ENCODE assay signal across 11 mouse cellular contexts in genomic region chr17:29985534-29985933, GRCm38 (mm10). TPM values are rescaled to one million over a fixed set of nuclear protein-coding genes. Genes with fewer than 3 reads are reported as not detected.
DNase-seq lines count a peak whose midpoint lies in the region; ATAC-seq and TF ChIP-seq lines count a peak whose summit lies in the region.
"Had no signal": no experiment of that assay in that cellular context is flagged by ENCODE, and none has a peak within 500 bp of the region (broad histone marks: within the 10 kb centered on the region; RNA-seq: fewer than 3 reads in every experiment).

No protein-coding gene starts in this region.

- peaks cover 8% of the 10 kb centered on the region; the same call in 1 of the 2 replicates for H3K4me1 ChIP-seq in kidney, embryonic 15.5 days
- no peaks in the 10 kb centered on the region; the same call in 1 of the 2 replicates for H3K4me1 ChIP-seq in hindbrain, embryonic 14.5 days (replicated peaks; ENCODE audit: control insufficient read depth, insufficient read depth, low read length)
- H3K4me1 ChIP-seq: midbrain, embryonic 12.5 days had no signal

- no peak overlapping the region for H3K9ac ChIP-seq in kidney, embryonic 15.5 days
- no peak overlapping the region for H3K9ac ChIP-seq in hindbrain, embryonic 14.5 days
- H3K9ac ChIP-seq: midbrain, embryonic 12.5 days had no signal

- WGBS in kidney, embryonic 15.5 days = 26% methylated on average over 3 of the region's 3 CpGs
- 21% methylated on average over 3 of the region's 3 CpGs for WGBS in hindbrain, embryonic 14.5 days

- H3K4me3 ChIP-seq in gastrocnemius, adult 2 months = no peak overlapping the region
- no peak overlapping the region for H3K4me3 ChIP-seq in kidney, embryonic 15.5 days (replicated peaks)
- no peak overlapping the region for H3K4me3 ChIP-seq in hindbrain, embryonic 14.5 days (replicated peaks; ENCODE audit: low read length)
- H3K4me3 ChIP-seq: limb, embryonic 10.5 days; midbrain, embryonic 12.5 days had no signal

- intact Hi-C loops in gastrocnemius, adult 2 months (cut with DNase I) = no loop called here
- intact Hi-C loops in left cerebral cortex, postnatal 14 days (cut with DNase I) = no loop called here

- no peak for ATAC-seq in kidney, embryonic 15.5 days (replicated peaks; ENCODE audit: low FRiP score)
- no peak for ATAC-seq in erythroblast, adult 5-6 weeks (replicated peaks; ENCODE audit: low FRiP score, poor library complexity, severe bottlenecking)
- ATAC-seq in hindbrain, embryonic 14.5 days (ENCODE audit: low FRiP score) = no peak

- no peaks in the 10 kb centered on the region for H3K36me3 ChIP-seq in kidney, embryonic 15.5 days
- H3K36me3 ChIP-seq in hindbrain, embryonic 14.5 days (replicated peaks; ENCODE audit: control insufficient read depth, insufficient read depth) = no peaks in the 10 kb centered on the region
- H3K36me3 ChIP-seq: limb, embryonic 10.5 days; midbrain, embryonic 12.5 days had no signal

- no peaks in the 10 kb centered on the region for H3K9me3 ChIP-seq in kidney, embryonic 15.5 days (replicated peaks)
- H3K9me3 ChIP-seq in hindbrain, embryonic 14.5 days (ENCODE audit: control insufficient read depth, low read length) = no peaks in the 10 kb centered on the region
- H3K9me3 ChIP-seq: limb, embryonic 10.5 days had no signal

- no peaks in the 10 kb centered on the region for H3K27me3 ChIP-seq in kidney, embryonic 15.5 days
- H3K27me3 ChIP-seq in hindbrain, embryonic 14.5 days (ENCODE audit: control insufficient read depth, insufficient read depth, low read length) = no peaks in the 10 kb centered on the region
- H3K27me3 ChIP-seq: midbrain, embryonic 12.5 days had no signal

- no peak overlapping the region for H3K4me2 ChIP-seq in kidney, embryonic 15.5 days
- H3K4me2 ChIP-seq in hindbrain, embryonic 14.5 days (replicated peaks) = no peak overlapping the region
- H3K4me2 ChIP-seq: midbrain, embryonic 12.5 days had no signal

- peak overlapping the region; percentile 52 for H3K27ac ChIP-seq in gastrocnemius, adult 2 months
- peak overlapping the region; percentile 45; the same call in 1 of the 2 replicates for H3K27ac ChIP-seq in kidney, embryonic 15.5 days
- no peak overlapping the region for H3K27ac ChIP-seq in hindbrain, embryonic 14.5 days
- H3K27ac ChIP-seq: limb, embryonic 10.5 days; midbrain, embryonic 12.5 days had no signal

- TF ChIP-seq CTCF in gastrocnemius, adult 2 months (IDR thresholded peaks at IDR 0.05) = no peak

- DNase-seq in gastrocnemius, adult 2 months = peak; percentile 50
- DNase-seq in gastrocnemius, postnatal 10 days = no peak
- DNase-seq in heart, adult 8-10 months (ENCODE audit: low spot score) = peak; percentile 28
- DNase-seq in lung, postnatal 36 days = peak; percentile 74
- no peak for DNase-seq in left cerebral cortex, postnatal 14 days (ENCODE audit: low spot score in 2 of 2)
- DNase-seq in hindbrain, embryonic 14.5 days (ENCODE audit: low spot score) = no peak
- DNase-seq: cerebellum, adult 2 months had no signal

RNA-seq across cellular contexts. Expression of gene Mdga1, which starts 15.6 kb away (rescaled TPM):
- 10 to 100 TPM; 29.5 to 41.3 TPM for total RNA-seq in gastrocnemius, adult 2 months (2021)
- 10 to 100 TPM; 62.3 to 71.8 TPM for total RNA-seq in gastrocnemius, postnatal 10 days (2021)
- 10 to 100 TPM; 15.6 to 17.3 (median 16.4) TPM for total RNA-seq in heart, adult 8-10 months (2022)
- polyA plus RNA-seq in kidney, embryonic 15.5 days (2015; fragmentation: Nextera tagmentation; extraction: Ambion mirVana) = 1.0 and 2.1 TPM in 2 replicates
- total RNA-seq in erythroblast, adult 5-6 weeks (2015; ENCODE audit: low replicate concordance) = 0.58 and 0.84 TPM in 2 replicates
- 2.4 and 2.5 TPM in 2 replicates for total RNA-seq in erythroblast, adult 5-6 weeks (2017; ENCODE audit: low replicate concordance)
- total RNA-seq in left cerebral cortex, postnatal 14 days (2021) = 10 to 100 TPM; 39.4 to 42.1 TPM
- polyA plus RNA-seq in hindbrain, embryonic 14.5 days (2014; fragmentation: Nextera tagmentation; extraction: Ambion mirVana) = 17.0 and 17.6 TPM in 2 replicates

RNA-seq across cellular contexts. Expression of gene Zfand3, which starts 19.0 kb away (rescaled TPM):
- 100 to 1,000 TPM; 193 to 204 TPM for total RNA-seq in gastrocnemius, adult 2 months (2021)
- 100 to 1,000 TPM; 111 to 119 TPM for total RNA-seq in gastrocnemius, postnatal 10 days (2021)
- total RNA-seq in heart, adult 8-10 months (2022) = 100 to 1,000 TPM; 132 to 150 (median 148) TPM
- 53.0 and 58.4 TPM in 2 replicates for polyA plus RNA-seq in kidney, embryonic 15.5 days (2015; fragmentation: Nextera tagmentation; extraction: Ambion mirVana)
- total RNA-seq in erythroblast, adult 5-6 weeks (2015; ENCODE audit: low replicate concordance) = 10.4 and 17.6 TPM in 2 replicates
- total RNA-seq in erythroblast, adult 5-6 weeks (2017; ENCODE audit: low replicate concordance) = 3.1 and 13.4 TPM in 2 replicates
- 100 to 1,000 TPM; 106 to 114 TPM for total RNA-seq in left cerebral cortex, postnatal 14 days (2021)
- polyA plus RNA-seq in hindbrain, embryonic 14.5 days (2014; fragmentation: Nextera tagmentation; extraction: Ambion mirVana) = 40.4 and 43.2 TPM in 2 replicates

Comparison
In these comparisons a context has a peak if more than half of its experiments do, and no peak if none do; other contexts are left out.
1. DNase-seq: peak in gastrocnemius, adult 2 months (single experiment), heart, adult 8-10 months (single experiment) and lung, postnatal 36 days (single experiment); none in gastrocnemius, postnatal 10 days (single experiment), left cerebral cortex, postnatal 14 days (0 of 2) and hindbrain, embryonic 14.5 days (single experiment).
2. RNA of gene Mdga1, which starts 15.6 kb away (total RNA-seq): 62.3 to 71.8 TPM in gastrocnemius, postnatal 10 days, 39.4 to 42.1 TPM in left cerebral cortex, postnatal 14 days, 29.5 to 41.3 TPM in gastrocnemius, adult 2 months and 15.6 to 17.3 TPM in heart, adult 8-10 months; 0.58 to 2.5 TPM in erythroblast, adult 5-6 weeks; every median in the first group is over 4 times any median in the second.
3. RNA of gene Zfand3, which starts 19.0 kb away (total RNA-seq): 193 to 204 TPM in gastrocnemius, adult 2 months, 132 to 150 TPM in heart, adult 8-10 months, 111 to 119 TPM in gastrocnemius, postnatal 10 days and 106 to 114 TPM in left cerebral cortex, postnatal 14 days; 3.1 to 17.6 TPM in erythroblast, adult 5-6 weeks; every median in the first group is over 4 times any median in the second.